Mouse (Mus musculus) left cerebral cortex, adult 11 months (tissue): ENCODE results near the gene Rnf126.

Source experiments
- DNase-seq: peaks from one replicate; pipeline ENCODE4 v3.0.0; 2022; ENCODE audit warnings: low spot score

Rnf126 gene

DNA sequence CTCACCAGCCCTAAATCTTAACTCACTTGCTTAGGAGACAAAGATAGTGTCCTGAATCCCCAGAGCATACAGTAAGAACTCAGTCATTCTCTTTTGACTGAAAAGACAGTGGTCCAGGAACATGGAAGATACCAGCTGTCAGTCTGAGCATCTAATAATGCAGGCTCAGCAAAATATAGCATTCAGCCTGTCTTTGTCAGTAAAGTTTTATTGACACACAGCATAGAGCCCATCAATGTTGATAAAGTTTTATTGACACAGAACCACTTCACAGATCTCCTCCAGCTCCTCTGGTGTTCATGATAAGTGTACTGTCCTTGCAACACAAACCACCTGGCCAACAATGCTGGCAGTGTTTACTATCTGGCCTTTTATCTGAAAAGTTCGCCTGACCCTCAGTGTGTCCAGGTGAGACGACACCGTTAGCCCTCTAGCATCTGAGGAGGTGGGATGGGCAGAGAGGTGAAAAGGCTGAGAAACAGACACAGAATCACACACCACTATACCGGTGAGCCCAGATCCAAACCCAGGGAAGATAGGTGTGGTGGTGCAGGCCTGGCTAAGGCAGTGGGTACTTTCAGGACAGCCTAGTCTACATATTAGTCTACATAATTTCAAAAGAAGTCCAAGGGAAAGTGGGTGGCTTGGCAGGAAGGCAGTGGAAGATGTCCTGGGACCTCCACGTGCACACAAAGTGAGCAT is 25.7 kb upstream of the Rnf126 start:
- DNase-seq, result no peak

- DNase-seq, result no peak
Observed at GRCm38 (mm10) chr10:79790861-79791260, 24.1 kb upstream of the Rnf126 start, which contains the start of gene Prss57. Prss57 (minus strand) TSS chr10:79790961.

DNA sequence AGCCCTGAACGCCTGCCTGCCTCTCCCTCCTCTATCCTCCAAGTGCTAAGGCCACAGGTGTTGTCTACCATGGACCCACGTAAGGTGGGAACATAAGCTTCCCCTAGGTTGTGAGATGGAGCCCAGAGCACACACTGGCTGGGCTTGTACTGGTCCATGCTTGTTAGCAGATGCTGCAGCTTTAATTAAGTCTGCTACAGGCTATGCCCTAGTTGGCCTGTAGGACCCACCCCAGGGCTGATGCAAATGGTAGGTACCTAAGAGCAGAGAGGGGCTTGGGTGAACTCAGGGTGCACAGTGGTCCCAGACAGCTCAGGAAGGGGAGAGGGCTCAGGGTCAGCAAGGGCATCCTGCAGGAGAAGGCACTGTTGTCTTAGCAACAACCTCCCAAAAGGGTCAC is 22.8 kb upstream of the Rnf126 start:
- DNase-seq, result no peak

- no peak for DNase-seq
Observed at GRCm38 (mm10) chr10:79788386-79789158, 21.8 kb upstream of the Rnf126 start.

DNA sequence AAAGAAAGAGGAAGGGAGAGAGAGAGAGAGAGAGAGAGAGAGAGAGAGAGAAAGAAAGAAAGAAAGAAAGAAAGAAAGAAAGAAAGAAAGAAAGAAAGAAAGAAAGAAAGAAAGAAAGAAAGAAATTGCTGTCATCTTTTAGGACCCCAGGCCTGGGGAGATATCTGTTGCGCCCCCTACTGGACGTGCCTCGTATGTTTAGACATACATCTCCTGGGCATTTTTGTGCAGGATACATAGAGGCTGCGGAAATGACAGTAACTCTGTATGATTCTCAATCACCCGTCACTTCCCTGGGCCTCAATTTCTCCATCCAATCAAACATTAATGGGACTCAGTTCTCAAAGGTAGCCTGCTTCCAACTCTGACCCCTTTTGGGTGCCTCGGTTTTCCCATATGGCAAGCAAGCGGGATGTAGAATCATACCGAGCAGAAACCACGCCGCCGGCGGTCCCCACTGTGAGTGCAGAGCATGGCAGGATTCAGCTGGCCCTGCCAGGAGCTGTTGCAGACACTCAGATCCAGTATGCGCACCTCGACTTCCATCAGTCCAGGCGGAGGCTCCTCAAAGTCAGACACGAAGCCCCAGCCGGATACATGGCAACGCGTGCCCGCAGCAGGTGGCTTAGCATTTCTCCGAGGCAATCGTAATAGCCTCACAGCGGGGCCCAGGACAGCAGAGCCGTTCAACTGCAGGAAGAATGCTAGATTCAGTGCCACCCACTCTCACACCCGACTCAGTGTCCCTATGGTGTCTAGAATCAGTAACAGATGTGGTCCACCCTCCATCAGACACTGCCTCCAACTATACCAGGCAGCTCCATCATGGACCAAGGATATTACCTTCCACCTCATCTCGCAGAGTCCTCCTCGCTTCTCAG is 17.4 kb upstream of the Rnf126 start:
- no peak for DNase-seq

DNA sequence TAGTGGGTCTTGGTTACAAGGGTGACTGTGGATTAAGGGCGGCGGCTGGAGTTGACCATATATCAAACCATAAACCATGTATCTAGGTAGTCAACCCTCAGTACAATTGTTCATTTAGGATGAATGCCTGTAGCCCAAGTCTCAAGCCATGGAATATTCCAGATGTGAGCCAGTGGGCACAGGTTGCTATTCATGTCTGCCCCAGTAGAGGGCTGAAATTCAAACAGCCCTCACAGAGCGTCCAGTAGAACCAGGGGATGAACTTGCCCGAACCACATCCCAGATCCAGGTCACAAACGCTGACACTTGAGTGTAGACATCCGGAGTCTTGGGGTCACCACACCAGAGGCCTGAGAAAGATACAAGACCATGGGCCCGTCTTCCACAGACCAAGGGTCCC is 16.3 kb upstream of the Rnf126 start:
- no peak for DNase-seq

GRCm38 (mm10) chr10:79781956-79782355 is 15.2 kb upstream of the Rnf126 start:
- DNase-seq, result no peak

DNA sequence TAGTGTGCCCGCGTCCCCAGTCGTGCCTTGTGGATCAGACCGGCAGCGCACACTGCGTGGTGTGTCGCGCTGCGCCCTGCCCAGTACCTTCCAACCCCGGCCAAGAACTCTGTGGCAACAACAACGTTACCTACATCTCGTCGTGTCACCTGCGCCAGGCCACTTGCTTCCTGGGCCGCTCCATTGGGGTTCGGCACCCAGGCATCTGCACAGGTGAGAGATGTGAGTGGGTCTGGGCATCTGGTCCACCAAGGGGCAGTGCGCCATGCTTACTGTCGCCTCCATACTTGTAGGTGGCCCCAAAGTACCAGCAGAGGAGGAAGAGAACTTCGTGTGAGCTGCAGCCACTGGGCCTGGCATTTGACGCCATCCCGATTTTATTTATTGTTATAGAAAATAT is 14.4 kb upstream of the Rnf126 start:
- DNase-seq, result no peak

DNA sequence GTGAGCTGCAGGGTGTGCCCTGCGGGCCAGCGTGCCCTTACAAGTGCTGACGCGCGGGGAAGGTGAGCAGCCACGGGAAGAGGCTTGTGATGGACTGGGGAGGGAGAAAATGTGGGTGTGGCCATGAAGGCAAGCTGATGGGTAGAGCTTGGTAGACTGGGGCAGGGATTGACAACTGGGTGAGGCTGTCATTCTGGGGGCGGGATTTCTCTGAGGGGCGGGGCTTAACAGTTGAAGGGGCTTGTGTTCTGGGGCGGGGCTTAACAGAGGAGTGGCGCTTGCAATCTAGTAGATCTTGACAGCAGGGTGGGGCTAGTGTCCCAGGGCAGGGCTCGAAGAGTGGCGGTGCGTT is 13.9 kb upstream of the Rnf126 start:
- no peak for DNase-seq

DNA sequence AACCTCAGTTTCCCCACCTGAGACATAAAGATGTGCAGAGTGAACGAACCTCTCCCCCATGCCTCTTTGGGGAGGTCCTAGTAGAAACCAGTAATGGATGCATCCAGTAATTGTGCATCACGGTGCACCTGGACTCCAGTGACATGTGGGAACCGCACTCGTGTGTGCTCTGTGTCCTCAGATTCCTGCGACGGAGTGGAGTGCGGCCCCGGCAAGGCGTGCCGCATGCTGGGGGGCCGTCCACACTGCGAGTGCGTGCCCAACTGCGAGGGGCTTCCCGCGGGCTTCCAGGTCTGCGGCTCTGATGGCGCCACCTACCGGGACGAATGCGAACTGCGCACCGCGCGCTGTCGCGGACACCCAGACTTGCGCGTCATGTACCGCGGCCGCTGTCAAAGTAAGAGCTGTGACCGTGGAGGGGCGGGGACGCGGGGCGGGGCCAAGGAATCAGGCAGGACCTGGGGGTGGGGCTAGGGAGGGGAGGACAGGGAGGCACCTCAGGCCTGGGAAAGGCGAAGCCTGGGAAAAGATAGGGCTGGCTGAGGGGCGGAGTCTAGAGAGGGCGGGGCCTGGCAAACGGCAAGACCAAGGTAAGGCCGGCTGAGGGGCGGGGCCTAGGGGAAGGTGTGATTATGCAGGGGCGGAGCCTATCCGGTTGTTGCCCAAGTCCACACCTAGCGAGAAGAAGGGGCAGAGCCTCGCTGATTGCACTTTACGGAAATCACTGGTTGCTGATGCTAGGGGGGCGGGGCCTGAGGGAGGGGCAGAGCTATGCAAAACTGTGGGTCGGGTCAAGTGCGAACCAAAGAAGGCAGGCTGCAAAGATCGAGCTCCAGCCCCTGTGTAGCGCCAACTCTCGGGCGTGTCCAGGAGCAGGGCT is 13.3 kb upstream of the Rnf126 start:
- peak; percentile 96 for DNase-seq

GRCm38 (mm10) chr10:79779193-79779592 is 12.4 kb upstream of the Rnf126 start:
- no peak for DNase-seq

GRCm38 (mm10) chr10:79778006-79778405 is 11.3 kb upstream of the Rnf126 start:
- DNase-seq, result no peak

DNA sequence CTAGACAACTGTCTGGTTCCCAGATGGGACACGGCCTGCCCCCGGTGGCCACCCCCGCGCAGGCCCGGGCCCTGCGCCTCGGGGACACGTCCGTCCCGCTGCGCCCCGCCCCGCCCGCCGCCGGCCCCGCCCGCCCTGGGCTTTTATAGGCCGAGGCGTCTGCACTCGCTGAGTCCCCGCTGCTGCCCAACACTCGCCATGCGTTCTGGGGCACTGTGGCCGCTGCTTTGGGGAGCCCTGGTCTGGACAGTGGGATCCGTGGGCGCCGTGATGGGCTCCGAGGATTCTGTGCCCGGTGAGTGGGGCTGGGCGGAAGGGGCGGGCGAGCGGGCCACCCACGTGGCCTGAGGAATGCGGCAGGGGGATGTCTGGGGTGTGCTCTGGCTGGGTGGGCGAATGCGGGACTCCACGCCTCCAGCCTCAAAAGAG is 10.4 kb upstream of the Rnf126 start, which contains the start of gene Fstl3:
Fstl3 (plus strand) TSS at position 170 of the 429 bp plus-strand sequence.
- no peak for DNase-seq

- DNase-seq, result no peak
Observed at GRCm38 (mm10) chr10:79774486-79775279, 7.9 kb upstream of the Rnf126 start.

- DNase-seq, result no peak
Observed at GRCm38 (mm10) chr10:79773208-79773607, 6.5 kb upstream of the Rnf126 start.

DNA sequence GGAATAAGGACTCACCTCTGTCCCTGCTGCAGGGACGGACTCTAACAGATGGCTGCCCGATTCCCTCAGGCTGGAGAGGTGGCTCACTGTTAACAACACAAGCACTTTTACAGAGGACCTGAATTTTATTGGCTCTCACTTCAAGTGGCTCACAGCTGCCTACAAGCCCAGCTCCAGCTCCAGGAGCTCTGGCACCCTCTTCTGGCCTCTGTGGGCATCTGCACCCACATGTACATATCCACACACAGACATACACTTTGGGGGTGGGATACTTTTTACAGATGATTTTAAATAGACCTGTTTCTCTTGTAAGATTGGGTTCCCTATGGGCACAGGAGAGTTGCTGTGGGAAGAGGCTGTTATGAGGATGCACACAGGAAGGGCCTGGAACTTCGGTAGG is 5.6 kb upstream of the Rnf126 start:
- DNase-seq, result no peak

DNA sequence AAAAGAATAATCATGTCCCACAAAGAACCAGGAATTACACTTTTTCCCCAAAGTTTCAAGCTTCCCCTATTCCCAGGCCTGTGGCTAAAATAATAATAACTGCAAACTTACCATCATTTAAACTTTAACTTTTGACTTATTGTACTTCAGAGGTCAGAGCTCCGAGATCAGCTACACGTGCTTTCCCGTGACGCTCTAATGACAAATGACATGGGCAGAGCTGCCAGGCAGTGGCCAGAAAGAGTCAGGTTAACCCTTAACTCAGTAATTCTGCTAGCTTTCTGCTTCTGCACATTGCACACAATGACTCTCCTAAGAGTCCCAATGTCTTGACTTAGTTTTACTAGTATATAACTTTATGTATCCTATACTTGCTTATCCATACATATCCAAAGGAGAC is 2.6 kb upstream of the Rnf126 start:
- no peak for DNase-seq

GRCm38 (mm10) chr10:79768400-79768799 is 1.6 kb upstream of the Rnf126 start:
- no peak for DNase-seq

DNA sequence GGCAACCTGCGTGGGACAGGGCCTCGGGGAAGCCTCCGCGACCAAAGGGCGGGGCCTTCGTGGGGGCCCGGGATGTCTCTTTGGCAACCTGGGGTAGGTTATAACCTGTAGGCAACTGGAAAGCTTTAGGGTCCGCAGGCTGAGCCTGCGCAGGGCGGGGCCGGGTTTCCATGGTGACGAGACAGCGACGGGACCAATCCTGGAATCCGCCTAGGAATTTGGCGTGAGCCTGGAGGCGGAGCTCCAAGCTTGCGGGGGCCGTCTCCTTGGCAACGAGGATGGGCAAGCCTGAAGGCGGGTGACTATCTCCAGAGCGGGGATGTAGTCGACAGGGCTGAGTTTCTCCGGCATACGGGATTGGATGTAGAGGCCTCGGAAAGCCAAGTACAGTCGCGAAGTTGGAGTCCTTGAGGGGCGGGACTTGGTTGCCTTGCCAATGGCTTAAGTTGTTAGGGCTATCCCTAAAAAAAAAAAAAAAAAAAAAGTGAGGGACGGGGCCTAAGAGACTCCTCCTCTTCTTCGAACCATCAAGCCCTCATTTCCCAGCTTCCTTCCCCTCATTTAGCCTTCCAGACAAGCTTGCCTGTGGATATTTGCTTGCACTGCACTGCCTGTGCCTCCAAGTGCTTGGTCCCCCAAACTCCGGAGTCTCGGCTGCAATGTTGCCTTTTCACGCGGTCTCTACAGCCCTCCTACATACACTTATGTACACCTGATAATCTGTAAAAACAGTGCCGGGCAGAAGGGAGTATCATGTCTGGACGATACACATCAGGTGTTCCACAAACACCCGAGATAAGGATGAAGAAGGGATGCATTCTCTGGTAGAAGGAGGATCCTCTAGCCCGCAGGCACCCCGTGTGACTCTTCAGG is 856 bp upstream of the Rnf126 start:
- DNase-seq, result peak; percentile 93
